Mouse (Mus musculus): ENCODE data around the gene Odam. TPM values are rescaled to one million over a fixed set of nuclear protein-coding genes. Genes with fewer than 3 reads are reported as not detected.

The Odam gene
- not detected for total RNA-seq (2022)

- DNase-seq (ENCODE audit: low spot score in 2 of 2) = no peak
These were observed at the start of gene Odam for GRCm38 (mm10) chr5:87884729-87885128. Gene Odam, plus strand, starts transcription at chr5:87885029.

- DNase-seq (ENCODE audit: low spot score in 2 of 2) = no peak
These were observed 29.6 kb upstream of the Odam start for GRCm38 (mm10) chr5:87855136-87855716.

- no peak for DNase-seq (ENCODE audit: low spot score in 2 of 2)
These were observed 14.7 kb upstream of the Odam start for GRCm38 (mm10) chr5:87870084-87870483.

- DNase-seq (ENCODE audit: low spot score in 2 of 2) = no peak
These were observed 13.4 kb upstream of the Odam start for GRCm38 (mm10) chr5:87871423-87871822.

GRCm38 (mm10) chr5:87925372-87925771, 40.5 kb downstream of the Odam start, which contains the start of gene Csn3:
Gene Csn3, plus strand, starts transcription at chr5:87925579.
- no peak for DNase-seq (ENCODE audit: low spot score in 2 of 2)

- no peak for DNase-seq (ENCODE audit: low spot score in 2 of 2)
These were observed 46.8 kb downstream of the Odam start for GRCm38 (mm10) chr5:87931603-87932002.

GRCm38 (mm10) chr5:87940752-87941151, 55.9 kb downstream of the Odam start:
- no peak for DNase-seq (ENCODE audit: low spot score in 2 of 2)

GRCm38 (mm10) chr5:87942515-87942914, 57.7 kb downstream of the Odam start:
- no peak for DNase-seq (ENCODE audit: low spot score in 2 of 2)

Other genes starting within 250 kb of the Odam start
- gene Csn1s1, start 218.8 kb upstream of the Odam start, total RNA-seq (2022) = not detected
- under 1 TPM in 1 of 4 experiments, not detected in 3; 0.09 TPM for gene Csn2, start 185.4 kb upstream of the Odam start, total RNA-seq (2022)
- gene Csn1s2a, start 110.5 kb upstream of the Odam start, total RNA-seq (2022) = not detected
- not detected for gene Csn1s2b, start 76.9 kb upstream of the Odam start, total RNA-seq (2022)
- not detected for gene Prr27, start 59.3 kb upstream of the Odam start, total RNA-seq (2022)
- gene Csn3, start 40.5 kb downstream of the Odam start, total RNA-seq (2022) = not detected
- gene 2310003L06Rik, start 84.4 kb downstream of the Odam start, total RNA-seq (2022) = not detected
- gene Gm28434, start 84.5 kb downstream of the Odam start, total RNA-seq (2022) = not detected
- gene Cabs1, start 94.4 kb downstream of the Odam start, total RNA-seq (2022) = not detected
- not detected for gene Smr3a, start 117.5 kb downstream of the Odam start, total RNA-seq (2022)
- not detected for gene Smr2, start 201.5 kb downstream of the Odam start, total RNA-seq (2022)
- not detected for gene Gm11116, start 226.5 kb downstream of the Odam start, total RNA-seq (2022)

Measured in layer of hippocampus, adult 8-10 months (tissue).